Mouse (Mus musculus) myocyte (in vitro differentiated cells): ENCODE measurements at regions not wholly inside any gene's neighbourhood (a gene's known extent, or its start where the extent isn't known, plus 50 kb on each side); places are given as distances from the start of the nearest gene placed in this dataset.

Source experiments
- H3K27me3 ChIP-seq: one replicate; pipeline ENCODE4 v1.6.1; 2011; ENCODE audit not compliant: control insufficient read depth, insufficient read depth, insufficient read length
- H3K36me3 ChIP-seq: one replicate; pipeline ENCODE4 v1.6.1; 2011; ENCODE audit not compliant: control insufficient read depth, insufficient read depth
- H3K4me2 ChIP-seq: one replicate; pipeline ENCODE4 v1.6.1; 2011; ENCODE audit warnings: low read depth, control low read depth
- H3K4me3 ChIP-seq: one replicate; pipeline ENCODE4 v1.5.1; 2011; ENCODE audit warnings: mild to moderate bottlenecking, control low read depth, moderate library complexity
- H3K79me2 ChIP-seq: one replicate; pipeline ENCODE4 v1.6.1; 2011; ENCODE audit not compliant: control insufficient read depth, insufficient read depth
- H3ac ChIP-seq: one replicate; pipeline ENCODE4 v1.6.1; 2011; ENCODE audit not compliant: control insufficient read depth, insufficient read length
- CEBPB ChIP-seq: IDR thresholded peaks from 2 replicates; pipeline ENCODE4 v1.6.1; 2011; ENCODE audit warnings: mild to moderate bottlenecking, moderate library complexity; ENCODE audit not compliant: poor library complexity, insufficient read depth, severe bottlenecking
- E2F4 ChIP-seq: IDR thresholded peaks from one replicate; pipeline ENCODE4 v1.6.1; 2011; ENCODE audit warnings: mild to moderate bottlenecking, control low read depth, moderate library complexity; ENCODE audit not compliant: insufficient read depth
- MAX ChIP-seq: IDR thresholded peaks from one replicate; pipeline ENCODE4 v1.6.1; 2011; ENCODE audit warnings: low read depth, mild to moderate bottlenecking, control low read depth
- MYOD1 ChIP-seq, 3 experiments: IDR thresholded peaks; one replicate each; pipeline ENCODE4 v1.6.1; 2011; ENCODE audit warnings: control low read depth in 2 of 3, low read depth in 2 of 3, mild to moderate bottlenecking in 2 of 3, moderate library complexity in 1 of 3; ENCODE audit not compliant: insufficient read length in 2 of 3, control insufficient read depth in 1 of 3
- MYOG ChIP-seq, 3 experiments: IDR thresholded peaks; one replicate each; pipeline ENCODE4 v1.6.1; 2011; ENCODE audit warnings: control low read depth in 2 of 3, low read depth in 2 of 3, mild to moderate bottlenecking in 2 of 3; ENCODE audit not compliant: insufficient read length in 2 of 3, control insufficient read depth in 1 of 3, insufficient read depth in 1 of 3
- POLR2A ChIP-seq: IDR thresholded peaks from one replicate; pipeline ENCODE4 v1.6.1; 2011; ENCODE audit warnings: low read depth, mild to moderate bottlenecking, control low read depth, moderate library complexity; ENCODE audit not compliant: insufficient read length
- POLR2AphosphoS2 ChIP-seq: IDR thresholded peaks from one replicate; pipeline ENCODE4 v1.6.1; 2011; ENCODE audit warnings: low read depth, control low read depth; ENCODE audit not compliant: insufficient read length
- REST ChIP-seq: IDR thresholded peaks from one replicate; pipeline ENCODE4 v1.6.1; 2011; ENCODE audit warnings: mild to moderate bottlenecking, control low read depth, moderate library complexity; ENCODE audit not compliant: insufficient read depth, insufficient read length
- SRF ChIP-seq: IDR thresholded peaks from one replicate; pipeline ENCODE4 v1.6.1; 2011; ENCODE audit warnings: low read depth; ENCODE audit not compliant: control insufficient read depth, insufficient read length
- TCF12 ChIP-seq: IDR thresholded peaks from one replicate; pipeline ENCODE4 v1.6.1; 2011; ENCODE audit warnings: mild to moderate bottlenecking, control low read depth; ENCODE audit not compliant: poor library complexity, insufficient read depth, severe bottlenecking
- TCF3 ChIP-seq: IDR thresholded peaks from one replicate; pipeline ENCODE4 v1.6.1; 2011; ENCODE audit warnings: low read depth, control low read depth; ENCODE audit not compliant: insufficient read length
- USF1 ChIP-seq: IDR thresholded peaks from one replicate; pipeline ENCODE4 v1.6.1; 2011; ENCODE audit warnings: low read depth, mild to moderate bottlenecking, control low read depth, moderate library complexity

GRCm38 (mm10) chr13:28782497-28783246 lies 170.8 kb downstream of the Sox4 start:
- H3ac ChIP-seq, result no peak overlapping the region
- H3K4me2 ChIP-seq, result no peak overlapping the region
- no peak overlapping the region for H3K4me3 ChIP-seq
- no peaks in the 10 kb centered on the region for H3K36me3 ChIP-seq
- TF ChIP-seq MAX (no peak), TCF3 (no peak), MYOG (IDR thresholded peaks at IDR 0.05; ENCODE audit: control insufficient read depth in 1 of 3, insufficient read depth in 1 of 3, insufficient read length in 2 of 3, low read depth in 2 of 3) (no peak), TCF12 (no peak)
- no peaks in the 10 kb centered on the region for H3K27me3 ChIP-seq
- peaks cover 41% of the 10 kb centered on the region for H3K79me2 ChIP-seq

DNA sequence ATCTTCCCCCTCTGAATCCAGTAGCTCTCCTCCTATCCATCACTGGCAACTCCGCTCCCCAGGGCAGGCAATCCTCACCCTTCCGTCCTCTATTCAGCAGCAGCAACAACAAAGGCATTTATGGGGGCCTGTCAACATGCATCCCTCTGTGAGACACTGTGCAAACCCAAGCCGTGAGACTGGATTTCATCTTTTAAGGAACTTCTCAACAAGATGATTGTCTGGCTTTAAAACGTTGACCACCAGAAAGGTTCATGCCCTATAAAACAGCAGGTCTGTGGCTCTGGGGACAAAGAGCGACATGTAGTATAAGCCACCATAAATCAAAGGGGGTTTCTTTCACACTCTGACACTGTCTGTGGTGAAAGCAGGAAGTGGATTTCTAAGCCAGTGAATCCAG lies 171.4 kb downstream of the Sox4 start:
- TF ChIP-seq MAX (no peak), CEBPB (no peak), MYOD1 (IDR thresholded peaks at IDR 0.05; ENCODE audit: control insufficient read depth in 1 of 3, insufficient read length in 2 of 3, low read depth in 2 of 3) (no peak), E2F4 (no peak), POLR2A (no peak), POLR2AphosphoS2 (no peak), TCF3 (no peak), USF1 (no peak), TCF12 (no peak), SRF (no peak), MYOG (IDR thresholded peaks at IDR 0.05; ENCODE audit: control insufficient read depth in 1 of 3, insufficient read depth in 1 of 3, insufficient read length in 2 of 3, low read depth in 2 of 3) (no peak), REST (no peak)
- no peak overlapping the region for H3ac ChIP-seq
- H3K4me2 ChIP-seq, result no peak overlapping the region
- no peaks in the 10 kb centered on the region for H3K36me3 ChIP-seq
- no peak overlapping the region for H3K4me3 ChIP-seq
- H3K27me3 ChIP-seq, result no peaks in the 10 kb centered on the region
- peaks cover 42% of the 10 kb centered on the region for H3K79me2 ChIP-seq

- TF ChIP-seq USF1 (no peak), POLR2AphosphoS2 (no peak), MYOD1 (IDR thresholded peaks at IDR 0.05; ENCODE audit: control insufficient read depth in 1 of 3, insufficient read length in 2 of 3, low read depth in 2 of 3) (no peak), CEBPB (no peak), MAX (no peak), MYOG (IDR thresholded peaks at IDR 0.05; ENCODE audit: control insufficient read depth in 1 of 3, insufficient read depth in 1 of 3, insufficient read length in 2 of 3, low read depth in 2 of 3) (no peak), REST (no peak), SRF (no peak), TCF3 (no peak), E2F4 (no peak), POLR2A (no peak), TCF12 (no peak)
- H3ac ChIP-seq, result no peak overlapping the region
- H3K79me2 ChIP-seq, result peaks cover 41% of the 10 kb centered on the region
- no peak overlapping the region for H3K4me2 ChIP-seq
- no peaks in the 10 kb centered on the region for H3K27me3 ChIP-seq
- no peaks in the 10 kb centered on the region for H3K36me3 ChIP-seq
- no peak overlapping the region for H3K4me3 ChIP-seq
These were observed 171.9 kb downstream of the Sox4 start for GRCm38 (mm10) chr13:28781660-28782059.

DNA sequence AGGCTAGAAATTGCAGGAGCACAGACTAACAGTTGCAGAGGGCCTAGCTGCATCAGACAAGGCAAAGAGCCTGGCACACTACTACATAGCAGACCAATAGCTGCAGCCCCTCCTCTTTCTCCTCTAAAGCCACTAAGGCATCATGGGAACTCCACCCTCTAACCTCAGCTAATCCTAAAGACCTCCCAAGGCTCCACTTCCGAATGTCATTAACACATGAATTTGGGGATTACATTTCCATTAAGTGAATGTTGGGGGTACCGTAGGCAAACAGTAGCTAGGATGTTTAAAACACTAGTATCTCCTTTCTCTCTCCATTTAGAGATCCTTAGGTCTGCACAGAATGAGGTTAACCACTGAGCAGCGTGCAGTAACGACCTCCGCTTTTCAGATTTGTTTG lies 173.1 kb downstream of the Sox4 start:
- H3K27me3 ChIP-seq, result no peaks in the 10 kb centered on the region
- H3K79me2 ChIP-seq, result peaks cover 45% of the 10 kb centered on the region
- no peaks in the 10 kb centered on the region for H3K36me3 ChIP-seq
- H3ac ChIP-seq, result no peak overlapping the region
- TF ChIP-seq TCF3 (no peak), TCF12 (no peak), MAX (no peak)
- no peak overlapping the region for H3K4me3 ChIP-seq
- H3K4me2 ChIP-seq, result no peak overlapping the region

DNA sequence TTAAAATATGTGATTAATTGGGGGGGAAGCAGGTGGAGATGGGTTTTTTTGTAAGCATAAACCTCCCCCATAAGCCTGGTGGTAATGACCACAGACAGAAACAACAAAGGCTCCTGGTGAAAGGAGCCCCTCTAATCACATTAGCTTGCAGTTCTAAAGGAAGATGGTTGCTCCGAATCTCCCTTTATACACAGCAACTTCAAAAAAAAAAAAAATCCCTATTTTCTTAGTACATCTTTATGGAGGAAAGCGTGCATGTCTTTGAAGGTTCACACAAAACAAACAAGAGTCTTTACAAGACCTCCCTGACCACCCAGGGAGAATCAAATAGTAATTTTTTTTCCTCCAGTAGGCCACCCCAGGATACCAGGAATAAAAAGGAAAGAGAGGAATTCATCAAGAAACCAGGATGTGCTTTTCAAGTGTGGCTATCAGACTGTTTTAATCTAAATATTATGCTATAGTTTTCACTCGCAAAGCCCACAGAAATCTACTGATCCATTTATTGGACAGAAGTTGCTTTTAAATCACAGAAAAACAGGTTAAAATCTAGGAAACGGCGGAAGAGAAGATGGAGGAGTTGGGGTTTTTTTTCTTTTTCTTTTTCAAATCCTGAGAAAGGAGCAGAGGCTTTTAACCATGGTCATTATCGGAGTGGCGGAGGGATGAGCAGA lies 178.2 kb downstream of the Sox4 start:
- Histone ChIP-seq H3K27me3 (no peaks in the 10 kb centered on the region), H3ac (no peak overlapping the region), H3K36me3 (no peaks in the 10 kb centered on the region), H3K4me2 (no peak overlapping the region), H3K79me2 (peaks cover 50% of the 10 kb centered on the region), H3K4me3 (no peak overlapping the region)
- TF ChIP-seq POLR2A (no peak), TCF3 (no peak), POLR2AphosphoS2 (no peak), MAX (no peak), TCF12 (no peak), E2F4 (no peak), CEBPB (no peak), MYOD1 (IDR thresholded peaks at IDR 0.05; ENCODE audit: control insufficient read depth in 1 of 3, insufficient read length in 2 of 3, low read depth in 2 of 3) (no peak), USF1 (no peak), REST (no peak)
